Mouse (Mus musculus) brain, embryonic 14.5 days (tissue): ENCODE data around the gene Gm9736.

Source experiments
- CTCF ChIP-seq: fragments of 200-500 bp; IDR thresholded peaks from 2 replicates; pipeline ENCODE4 v1.5.1; 2012; ENCODE audit warnings: inconsistent platforms, mild to moderate bottlenecking, moderate library complexity, borderline replicate concordance; ENCODE audit not compliant: insufficient read depth, insufficient read length; ENCODE audit errors: extremely low read depth
- POLR2A ChIP-seq: fragments of 200-500 bp; IDR thresholded peaks from 2 replicates; pipeline ENCODE4 v1.6.1; 2012; ENCODE audit warnings: mild to moderate bottlenecking, inconsistent platforms, borderline replicate concordance; ENCODE audit not compliant: poor library complexity, insufficient read depth, insufficient read length, severe bottlenecking; ENCODE audit errors: extremely low read depth

GRCm38 (mm10) chr10:77753448-77753847, 2.3 kb upstream of the Gm9736 start:
- TF ChIP-seq CTCF, result no peak
- TF ChIP-seq POLR2A, result no peak
